In the genomic region with DNA sequence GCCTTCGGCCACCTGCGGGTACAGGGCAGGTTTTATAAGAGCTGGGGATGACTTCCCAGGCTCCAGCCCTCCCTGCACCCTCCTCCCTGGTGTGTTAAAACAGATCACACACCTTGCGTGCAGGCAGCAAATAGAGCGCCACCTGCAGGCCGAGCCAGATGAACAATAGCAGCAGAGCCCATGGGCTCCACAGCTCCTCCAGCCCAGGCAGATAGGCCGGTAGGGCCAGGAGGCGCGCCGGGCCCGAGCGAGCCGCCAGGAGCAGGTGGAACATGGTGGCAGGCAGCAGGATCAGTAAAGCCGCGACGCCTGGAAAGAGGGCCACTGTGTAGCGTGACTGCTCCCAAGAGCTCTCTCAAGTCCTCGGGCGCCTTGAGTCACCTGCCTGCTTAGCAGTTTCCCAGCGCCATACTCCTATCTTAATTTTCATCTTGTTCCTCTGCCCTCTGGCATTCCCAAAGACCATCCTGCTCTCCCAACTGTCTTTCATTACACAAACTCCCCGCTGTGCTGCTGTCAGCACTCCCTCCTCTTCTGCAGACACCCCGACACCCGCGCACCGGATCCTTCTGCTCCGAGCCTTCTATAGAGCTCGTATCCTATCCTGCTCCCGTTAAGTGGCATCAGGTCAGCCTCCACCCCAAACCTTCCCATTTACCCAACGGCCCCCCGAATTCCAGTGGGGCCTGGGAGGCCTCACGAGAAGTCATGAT, we compare ENCODE assay signal across 8 mouse cellular contexts. TPM values are rescaled to one million over a fixed set of nuclear protein-coding genes. Genes with fewer than 3 reads are reported as not detected.
DNase-seq lines count a peak whose midpoint lies in the region; ATAC-seq lines count a peak whose summit lies in the region.

No protein-coding gene starts in this region.

- peak overlapping the region; percentile 97 for H3K4me2 ChIP-seq in forebrain, embryonic 15.5 days (replicated peaks)
- H3K4me2 ChIP-seq in lung, embryonic 15.5 days, result peak overlapping the region; percentile 96

- H3K9me3 ChIP-seq in forebrain, embryonic 15.5 days, result no peaks in the 10 kb centered on the region
- H3K9me3 ChIP-seq in lung, embryonic 15.5 days, result no peaks in the 10 kb centered on the region

- H3K27ac ChIP-seq in forebrain, embryonic 15.5 days (replicated peaks), result peak overlapping the region; percentile 89
- H3K27ac ChIP-seq in lung, embryonic 15.5 days, result peak overlapping the region; percentile 54

- ATAC-seq in forebrain, embryonic 15.5 days (replicated peaks), result peak; percentile 70
- ATAC-seq in lung, embryonic 15.5 days (ENCODE audit: borderline replicate concordance, extremely low read depth, low FRiP score, low TSS enrichment), result peak; percentile 36; the same call in 1 of the 2 replicates
- peak; percentile 76 for ATAC-seq in neutrophil, adult 5-6 weeks (ENCODE audit: extremely low read depth, insufficient number of reproducible peaks, low FRiP score, poor library complexity, severe bottlenecking)

- H3K36me3 ChIP-seq in forebrain, embryonic 15.5 days, result peaks cover 29% of the 10 kb centered on the region
- peaks cover 29% of the 10 kb centered on the region for H3K36me3 ChIP-seq in lung, embryonic 15.5 days

- H3K4me3 ChIP-seq in forebrain, embryonic 15.5 days, result peak overlapping the region; percentile 65
- H3K4me3 ChIP-seq in lung, embryonic 15.5 days, result peak overlapping the region; percentile 50

- H3K4me1 ChIP-seq in forebrain, embryonic 15.5 days, result peaks cover 37% of the 10 kb centered on the region
- peaks cover 29% of the 10 kb centered on the region for H3K4me1 ChIP-seq in lung, embryonic 15.5 days

- no peaks in the 10 kb centered on the region for H3K27me3 ChIP-seq in forebrain, embryonic 15.5 days
- no peaks in the 10 kb centered on the region for H3K27me3 ChIP-seq in lung, embryonic 15.5 days

- peak; percentile 90 for DNase-seq in MN1 (ENCODE audit: low spot score)
- DNase-seq in cerebellum, adult 11 months, result peak; percentile 87
- DNase-seq in heart, postnatal 4 days, result peak; percentile 86
- peak; percentile 79 to 85 for DNase-seq in layer of hippocampus, adult 8-10 months (ENCODE audit: low spot score in 2 of 2)
- peak; percentile 88 for DNase-seq in thymus, postnatal 0 days (ENCODE audit: low spot score)

- H3K9ac ChIP-seq in forebrain, embryonic 15.5 days (replicated peaks), result peak overlapping the region; percentile 86
- peak overlapping the region; percentile 52 for H3K9ac ChIP-seq in lung, embryonic 15.5 days

- WGBS in forebrain, embryonic 15.5 days, result under 1% methylated on average over 30 of the region's 30 CpGs
- under 1% methylated on average over 30 of the region's 30 CpGs for WGBS in lung, embryonic 15.5 days

RNA-seq across cellular contexts. Expression of a gene that starts 1.0 kb away (rescaled TPM):
- polyA plus RNA-seq in forebrain, embryonic 15.5 days (2015; fragmentation: Nextera tagmentation; extraction: Ambion mirVana), result 34.9 and 36.3 TPM in 2 replicates
- total RNA-seq in heart, postnatal 4 days (2021), result 1 to 10 TPM; 5.0 to 5.9 TPM
- total RNA-seq in layer of hippocampus, adult 8-10 months (2022), result 10 to 100 TPM; 21.7 to 30.5 (median 26.6) TPM
- polyA plus RNA-seq in lung, embryonic 15.5 days (2015; fragmentation: Nextera tagmentation; extraction: Ambion mirVana), result 10.4 and 13.9 TPM in 2 replicates
- total RNA-seq in neutrophil, adult 5-6 weeks (2017), result 5.6 and 8.1 TPM in 2 replicates
- 10.1 and 10.3 TPM in 2 replicates for polyA plus RNA-seq in thymus, postnatal 0 days (2015; fragmentation: Nextera tagmentation; extraction: Ambion mirVana)

RNA-seq across cellular contexts. Expression of a gene that starts 6.2 kb away (rescaled TPM):
- polyA plus RNA-seq in forebrain, embryonic 15.5 days (2015; fragmentation: Nextera tagmentation; extraction: Ambion mirVana), result 33.0 and 35.9 TPM in 2 replicates
- 10 to 100 TPM; 16.2 to 16.7 TPM for total RNA-seq in heart, postnatal 4 days (2021)
- 10 to 100 TPM; 27.0 to 38.4 (median 32.4) TPM for total RNA-seq in layer of hippocampus, adult 8-10 months (2022)
- polyA plus RNA-seq in lung, embryonic 15.5 days (2015; fragmentation: Nextera tagmentation; extraction: Ambion mirVana), result 33.5 and 33.8 TPM in 2 replicates
- total RNA-seq in neutrophil, adult 5-6 weeks (2017), result 18.4 and 20.3 TPM in 2 replicates
- polyA plus RNA-seq in thymus, postnatal 0 days (2015; fragmentation: Nextera tagmentation; extraction: Ambion mirVana), result 48.3 and 55.4 TPM in 2 replicates

RNA-seq across cellular contexts. Expression of a gene that starts 9.5 kb away (rescaled TPM):
- 582 and 618 TPM in 2 replicates for polyA plus RNA-seq in forebrain, embryonic 15.5 days (2015; fragmentation: Nextera tagmentation; extraction: Ambion mirVana)
- total RNA-seq in heart, postnatal 4 days (2021), result 100 to 1,000 TPM; 802 to 870 TPM
- total RNA-seq in layer of hippocampus, adult 8-10 months (2022), result 100 to 1,000 TPM; 653 to 927 (median 780) TPM
- polyA plus RNA-seq in lung, embryonic 15.5 days (2015; fragmentation: Nextera tagmentation; extraction: Ambion mirVana), result 709 and 773 TPM in 2 replicates
- 2,994 and 3,021 TPM in 2 replicates for total RNA-seq in neutrophil, adult 5-6 weeks (2017)
- polyA plus RNA-seq in thymus, postnatal 0 days (2015; fragmentation: Nextera tagmentation; extraction: Ambion mirVana), result 1,297 and 1,312 TPM in 2 replicates

RNA-seq across cellular contexts. Expression of a gene that starts 9.6 kb away (rescaled TPM):
- 71.5 and 72.4 TPM in 2 replicates for polyA plus RNA-seq in forebrain, embryonic 15.5 days (2015; fragmentation: Nextera tagmentation; extraction: Ambion mirVana)
- 10 to 100 TPM; 37.8 to 41.7 TPM for total RNA-seq in heart, postnatal 4 days (2021)
- 10 to 100 TPM; 43.5 to 51.3 (median 46.1) TPM for total RNA-seq in layer of hippocampus, adult 8-10 months (2022)
- polyA plus RNA-seq in lung, embryonic 15.5 days (2015; fragmentation: Nextera tagmentation; extraction: Ambion mirVana), result 75.8 and 76.2 TPM in 2 replicates
- total RNA-seq in neutrophil, adult 5-6 weeks (2017), result 28.7 and 29.2 TPM in 2 replicates
- polyA plus RNA-seq in thymus, postnatal 0 days (2015; fragmentation: Nextera tagmentation; extraction: Ambion mirVana), result 65.2 and 71.4 TPM in 2 replicates

RNA-seq across cellular contexts. Expression of a gene that starts 9.9 kb away (rescaled TPM):
- polyA plus RNA-seq in forebrain, embryonic 15.5 days (2015; fragmentation: Nextera tagmentation; extraction: Ambion mirVana), result 76.3 and 89.3 TPM in 2 replicates
- 10 to 100 TPM; 38.0 to 40.0 TPM for total RNA-seq in heart, postnatal 4 days (2021)
- total RNA-seq in layer of hippocampus, adult 8-10 months (2022), result 100 to 1,000 TPM in 2 of 4 experiments, 10 to 100 TPM in 2; 90.4 to 103 (median 99.8) TPM
- polyA plus RNA-seq in lung, embryonic 15.5 days (2015; fragmentation: Nextera tagmentation; extraction: Ambion mirVana), result 71.6 and 77.5 TPM in 2 replicates
- 67.0 and 73.7 TPM in 2 replicates for total RNA-seq in neutrophil, adult 5-6 weeks (2017)
- 69.3 and 77.1 TPM in 2 replicates for polyA plus RNA-seq in thymus, postnatal 0 days (2015; fragmentation: Nextera tagmentation; extraction: Ambion mirVana)

Comparison
In these comparisons a context has a peak if more than half of its experiments do, and no peak if none do; other contexts are left out.
1. Peak in every context shown above with its lines: DNase-seq, ATAC-seq, H3K4me3 ChIP-seq and H3K27ac ChIP-seq.